Mouse (Mus musculus) CD4-positive helper T cell, adult 2 months (primary cell): ENCODE data around the gene Gne.
A peak's percentile ranks its signal among the peaks of the same experiment; 100 is the strongest.
"Not testable (repeated sequence)": the region's sequence is repeated elsewhere in the genome, so short reads cannot be mapped to it uniquely, and the experiment has no call there.

ENCODE experiments used
- DNase-seq: peaks from one replicate; pipeline ENCODE4 v3.0.0-alpha.2; 2012; ENCODE audit warnings: low read depth, missing footprints, low spot score

Gene Gne

DNA sequence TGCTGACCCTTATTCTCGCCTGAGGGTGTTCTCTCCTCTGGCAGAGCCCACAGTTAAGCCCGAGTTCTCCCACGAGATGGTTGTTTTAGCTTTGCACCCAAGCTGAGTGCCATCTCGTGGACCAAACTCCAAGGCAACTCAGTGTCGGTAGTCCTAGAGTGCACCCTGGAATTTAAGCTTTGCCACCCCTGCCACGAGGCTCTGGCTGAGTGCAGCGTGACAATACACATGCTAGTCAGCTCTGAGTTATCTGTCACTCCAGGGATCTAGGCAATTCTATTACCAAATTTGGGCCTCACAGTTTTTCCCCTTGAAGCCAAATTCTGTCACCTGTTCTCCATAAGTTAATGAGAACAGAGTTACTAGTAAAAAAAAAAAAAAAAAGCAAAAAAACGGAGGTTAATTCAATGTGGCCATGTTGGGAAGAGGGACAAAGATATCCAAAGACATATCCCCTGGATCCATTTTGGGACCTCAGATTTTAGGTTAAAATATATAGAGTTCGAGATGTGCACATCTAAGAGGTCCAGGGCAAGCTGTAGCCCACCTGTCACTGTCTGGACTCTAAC lies 11.0 kb downstream of the Gne start:
- no peak for DNase-seq

DNA sequence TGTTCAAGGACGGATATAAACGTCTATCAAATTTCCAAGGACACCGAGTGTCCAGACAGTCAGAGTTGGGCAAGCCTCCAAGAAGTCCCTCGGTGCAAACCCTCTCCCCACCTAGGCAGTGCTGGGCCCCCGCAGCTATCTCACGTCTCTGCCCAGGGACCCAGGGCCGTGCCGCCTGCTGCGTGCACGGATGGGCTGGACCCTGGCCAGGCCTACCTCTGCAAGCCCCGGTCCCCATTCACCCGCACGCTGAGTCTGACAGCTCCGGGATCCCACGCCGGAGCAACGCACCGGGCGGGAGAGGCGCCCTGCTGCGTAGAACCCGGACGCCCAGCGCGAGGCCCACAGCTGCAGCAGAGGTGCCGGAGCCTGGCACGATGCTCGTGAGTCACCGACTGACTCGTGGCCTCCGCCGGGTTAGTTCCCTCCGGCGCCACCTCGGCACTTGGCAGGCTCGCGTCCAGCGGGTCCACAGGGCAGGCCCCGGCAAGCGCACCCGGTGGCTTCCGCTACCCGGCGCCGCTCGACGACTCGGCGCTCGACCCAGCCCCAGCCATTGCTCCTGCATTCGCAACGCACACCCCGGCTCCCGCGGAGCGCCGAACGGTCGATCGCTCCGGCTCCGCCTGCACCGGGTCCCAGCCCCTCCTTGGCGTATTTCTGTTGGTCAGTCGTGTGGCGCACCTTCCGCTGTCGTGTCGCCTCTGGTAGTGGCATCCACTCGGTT lies 11.7 kb downstream of the Gne start:
- peak; percentile 90 for DNase-seq

DNA sequence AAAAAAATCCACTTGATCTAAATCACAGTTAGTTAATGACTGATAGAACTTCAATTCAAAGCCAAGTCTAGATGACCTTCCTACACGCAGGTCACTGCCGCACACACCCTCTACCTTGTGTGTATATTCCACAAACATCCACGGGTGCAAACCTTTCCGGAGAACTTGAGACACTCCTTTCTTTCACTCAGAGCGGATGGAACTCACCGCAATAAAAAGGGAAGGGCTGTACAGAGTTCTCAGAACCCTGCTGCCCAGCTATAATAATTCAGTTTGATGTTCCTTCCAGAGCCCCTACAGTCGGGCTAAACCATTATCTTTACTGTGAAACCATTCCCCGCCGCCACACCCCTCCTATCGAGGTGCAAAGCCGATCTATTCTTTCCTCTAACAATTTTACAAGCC lies 12.2 kb downstream of the Gne start:
- DNase-seq, result peak; percentile 28

DNA sequence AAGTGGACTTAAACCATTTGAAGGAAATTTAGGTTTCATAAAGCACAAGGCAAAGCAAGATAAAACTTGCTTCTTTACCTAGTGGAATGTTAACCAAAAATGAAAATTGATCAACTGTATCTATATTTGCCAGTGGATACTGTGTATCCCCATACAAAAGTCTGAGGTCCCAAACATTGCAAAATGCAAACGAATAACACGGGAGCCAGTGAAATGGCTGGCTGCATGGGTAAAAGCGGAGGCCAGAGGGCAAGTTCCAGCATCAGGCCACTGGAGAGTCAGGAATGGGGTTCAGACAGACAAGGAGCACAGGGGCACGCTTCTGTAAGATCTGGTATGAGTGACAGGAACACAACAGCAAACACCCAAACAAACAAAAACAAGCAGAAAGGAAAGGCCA lies 13.3 kb downstream of the Gne start:
- DNase-seq, result no peak

DNA sequence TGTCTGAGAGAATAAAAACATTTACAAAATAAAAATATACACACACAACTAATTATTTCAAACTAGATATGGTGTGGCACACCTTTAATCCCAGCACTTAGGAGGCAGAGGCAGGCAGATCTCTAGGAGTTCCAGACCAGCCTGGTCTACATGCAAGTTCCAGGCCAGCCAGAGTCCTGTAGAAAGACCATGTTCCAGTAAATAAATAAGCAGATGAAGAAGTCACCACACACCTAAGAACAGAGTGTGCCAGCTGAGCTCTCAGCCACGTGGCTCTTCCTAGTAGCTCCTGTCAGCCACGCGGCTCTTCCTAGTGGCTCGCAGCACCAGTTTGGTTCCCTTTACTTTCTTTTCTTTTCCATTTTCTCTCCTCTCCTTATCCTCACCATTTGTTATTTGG lies 14.6 kb downstream of the Gne start:
- DNase-seq, result no peak

DNA sequence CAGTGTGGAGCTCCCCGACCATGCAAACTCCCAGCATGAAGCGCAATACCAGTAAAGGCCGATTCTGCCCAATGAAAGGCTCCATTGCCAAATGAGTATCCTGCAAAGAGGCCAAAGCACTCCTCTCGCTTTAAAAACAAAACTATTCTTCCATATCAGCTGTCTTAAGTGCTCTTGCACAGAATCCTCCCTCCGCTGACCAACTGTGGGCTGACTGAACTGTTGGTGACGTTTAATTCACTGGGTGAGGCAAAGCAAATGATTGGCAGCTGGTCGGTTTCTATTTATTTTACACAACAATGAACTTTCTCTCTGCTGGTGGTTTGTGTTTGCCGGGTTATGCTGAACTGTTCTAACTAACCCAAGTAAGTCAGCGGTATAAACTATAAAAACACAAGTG lies 15.2 kb downstream of the Gne start:
- no peak for DNase-seq

DNA sequence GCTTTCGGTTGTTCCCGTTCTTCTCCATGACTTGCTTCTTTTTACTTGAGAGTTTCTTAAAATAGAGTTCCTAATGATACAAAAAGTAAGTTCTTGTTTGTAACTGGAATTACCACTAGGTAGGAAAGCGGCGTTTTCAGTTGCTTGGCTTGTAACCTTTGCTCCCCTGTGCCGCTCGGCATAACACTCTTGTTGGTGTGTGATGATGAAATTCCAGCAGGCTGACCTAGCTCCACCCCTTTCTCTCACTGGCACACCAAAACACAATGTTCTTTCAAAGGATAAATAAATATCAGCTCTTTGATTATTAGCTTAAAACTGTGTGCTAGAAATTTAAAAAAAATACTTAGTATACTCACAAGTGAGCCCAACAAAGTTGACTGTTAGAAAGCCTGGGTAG lies 17.1 kb downstream of the Gne start:
- no peak for DNase-seq

DNA sequence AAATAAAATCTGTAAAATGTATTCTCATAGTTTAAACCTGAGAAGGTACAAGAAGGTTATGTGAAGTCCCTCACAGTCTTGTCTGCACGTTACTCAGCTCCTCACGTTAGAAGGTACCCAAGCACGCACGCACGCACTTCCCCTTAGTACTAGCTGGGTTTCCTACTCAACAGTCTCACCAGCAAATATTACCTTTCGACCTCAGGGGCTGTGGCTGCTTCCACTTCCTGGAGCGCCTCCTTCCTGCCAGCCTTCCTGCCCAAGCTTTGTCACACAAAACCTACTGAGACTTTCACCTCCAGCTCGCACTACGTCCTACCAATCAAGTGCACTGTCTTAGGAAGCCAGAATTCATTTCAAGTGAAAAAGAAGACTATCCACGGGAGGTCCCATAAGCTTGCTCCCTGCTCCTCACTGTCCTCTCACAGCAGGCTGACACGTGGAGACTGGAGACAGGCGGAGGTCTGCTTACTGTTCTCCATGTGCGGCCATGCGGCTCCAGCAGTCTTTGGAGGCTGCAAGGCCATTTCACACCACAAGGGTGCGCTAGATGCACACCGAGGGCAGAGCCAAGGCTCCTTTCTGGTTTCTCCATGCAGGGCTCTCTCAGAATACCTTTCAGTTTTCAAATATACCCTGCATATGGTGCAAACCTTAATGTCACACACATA lies 18.5 kb downstream of the Gne start:
- DNase-seq, result peak; percentile 90

DNA sequence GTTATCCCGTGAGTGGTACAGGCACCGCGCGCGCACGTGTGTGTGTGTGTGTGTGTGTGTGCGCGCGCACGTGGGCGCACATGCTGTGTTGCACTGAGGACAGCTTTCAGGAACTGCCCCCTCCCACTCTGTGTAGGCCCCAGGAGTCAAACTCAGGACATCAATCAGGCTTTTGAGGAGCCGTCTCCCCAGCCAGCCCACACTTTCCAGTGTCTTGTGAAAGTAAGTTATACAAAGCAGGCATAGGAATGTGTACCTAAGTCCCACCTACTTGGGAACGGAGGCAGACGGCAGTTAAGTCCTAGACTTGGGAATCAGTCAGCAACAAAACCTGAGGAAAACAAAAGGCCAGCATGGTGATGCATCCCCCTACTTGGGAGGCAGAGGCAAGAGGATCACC lies 21.2 kb downstream of the Gne start:
- peak; percentile 27 for DNase-seq

DNA sequence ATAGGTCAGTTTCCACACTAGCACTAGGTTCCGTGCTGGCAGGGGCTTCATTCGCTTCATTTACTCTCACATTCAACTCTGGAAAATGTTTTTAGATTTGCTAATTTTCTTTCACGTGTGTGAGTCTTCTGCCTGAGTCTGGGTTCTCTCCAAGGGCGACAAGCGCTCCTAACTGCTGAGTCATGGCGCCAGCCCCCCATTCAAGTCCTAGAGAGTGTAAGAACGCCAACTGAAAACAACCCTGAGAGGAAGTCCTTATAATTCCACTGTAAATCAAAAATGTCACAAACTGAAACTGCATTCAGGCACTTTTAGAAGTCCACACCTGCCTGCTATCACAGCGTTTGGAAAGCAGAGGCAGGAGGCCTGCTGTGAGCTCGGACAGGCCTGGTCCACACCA lies 21.9 kb downstream of the Gne start:
- no peak for DNase-seq

DNA sequence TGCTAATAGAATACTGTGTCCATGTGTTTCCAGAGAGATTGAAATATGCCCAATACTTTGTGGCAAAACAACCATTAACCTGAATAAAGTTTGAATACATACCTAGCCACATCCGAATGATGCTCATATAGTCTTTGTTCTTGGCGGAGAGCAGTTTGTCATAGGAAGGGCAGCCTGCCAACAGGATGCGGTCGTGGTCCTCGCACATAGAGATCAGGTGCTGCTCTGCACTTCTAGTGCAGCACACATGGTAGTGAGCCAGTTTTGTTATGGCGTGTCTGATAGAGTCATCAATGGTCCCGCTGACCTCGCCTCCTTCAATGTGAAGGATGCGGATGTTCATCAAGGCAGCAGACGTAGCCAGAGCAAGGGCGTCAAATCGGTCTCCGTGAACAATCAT lies 24.3 kb downstream of the Gne start:
- peak; percentile 85 for DNase-seq

DNA sequence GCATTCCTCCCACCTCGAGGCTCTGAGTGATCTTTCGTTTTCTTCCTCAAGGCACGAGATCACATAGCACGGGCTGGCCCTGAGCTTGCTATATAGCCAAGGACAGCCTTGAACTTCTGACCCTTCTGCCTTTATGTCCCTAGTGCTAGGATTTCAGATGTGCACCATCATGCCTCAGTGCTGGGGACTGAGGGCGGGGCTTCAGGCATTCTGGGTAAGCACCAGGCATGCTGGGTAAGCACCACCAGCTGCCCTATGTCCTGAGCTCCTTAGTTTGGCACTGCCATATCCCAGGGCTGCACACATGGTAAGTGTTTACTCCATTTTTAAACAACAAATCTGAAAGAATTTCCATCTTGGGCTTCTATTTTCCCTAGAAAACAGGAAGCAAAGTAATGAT lies 34.2 kb downstream of the Gne start:
- no peak for DNase-seq

DNA sequence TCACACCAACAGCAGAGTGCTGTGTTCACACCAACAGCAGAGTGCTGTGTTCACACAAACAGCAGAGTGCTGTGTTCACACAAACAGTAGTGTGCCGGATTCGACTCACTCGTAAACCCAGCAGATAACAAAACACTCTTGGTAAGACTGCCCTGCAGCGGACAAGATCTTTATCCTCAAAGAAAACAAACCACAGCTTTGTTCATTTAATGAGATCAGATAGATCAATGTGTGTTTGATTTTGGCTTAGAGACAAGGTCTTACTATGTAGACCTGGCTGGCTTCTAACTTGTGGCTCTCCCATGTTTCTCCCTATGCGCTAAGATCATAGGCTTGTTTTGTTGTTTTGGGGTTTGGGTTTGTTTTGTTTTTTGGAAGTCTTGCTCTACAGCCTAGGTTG lies 37.9 kb downstream of the Gne start:
- DNase-seq, result peak; percentile 37

DNA sequence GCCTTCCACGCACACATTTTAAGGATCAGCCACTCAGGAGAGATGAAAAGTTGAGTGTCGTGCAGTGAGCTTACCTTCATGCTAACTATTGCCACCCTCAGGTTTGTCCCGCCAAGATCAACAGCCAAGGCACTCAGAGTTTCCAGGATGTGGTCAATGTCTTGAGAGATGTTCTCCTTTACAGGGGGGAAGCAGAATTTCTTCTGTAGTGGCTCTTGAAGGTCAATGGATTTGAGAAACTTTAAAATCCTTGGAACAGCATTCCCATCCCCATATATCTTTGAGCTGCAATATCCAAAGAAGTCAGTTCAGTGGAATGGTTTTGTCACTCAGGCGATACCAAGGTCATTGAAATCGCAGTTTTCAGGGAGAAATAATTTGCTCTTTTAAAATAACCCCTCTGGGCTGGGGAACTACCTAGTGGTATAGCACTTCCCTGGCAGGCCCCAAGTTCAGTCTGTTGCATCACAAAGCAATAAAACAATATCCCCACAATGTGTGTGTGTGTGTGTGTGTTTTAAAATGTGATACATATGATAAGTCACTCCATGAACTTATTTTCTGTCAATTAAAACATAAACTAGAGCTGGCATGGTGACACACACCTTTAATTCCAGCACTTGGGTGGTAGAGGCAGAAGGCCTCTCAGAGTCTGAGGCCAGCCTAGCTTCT lies 39.2 kb downstream of the Gne start:
- peak; percentile 77 for DNase-seq

DNA sequence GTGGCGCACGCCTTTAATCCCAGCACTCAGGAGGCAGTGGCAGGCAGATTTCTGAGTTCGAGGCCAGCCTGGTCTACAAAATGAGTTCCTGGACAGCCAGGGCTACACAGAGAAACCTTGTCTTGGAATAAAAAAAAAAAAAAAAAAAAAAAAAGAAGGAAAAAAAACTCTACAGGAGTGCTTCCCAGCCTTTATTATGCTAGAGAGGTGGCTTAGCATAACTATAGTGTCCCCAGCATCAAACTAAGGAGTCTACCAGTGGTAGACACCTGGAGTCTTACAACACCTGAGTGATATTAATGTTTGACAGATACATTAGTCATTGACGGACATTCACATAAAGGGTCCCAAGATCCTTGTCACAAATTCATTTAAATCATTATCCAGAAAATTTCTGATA lies 40.8 kb downstream of the Gne start:
- DNase-seq, result not testable (repeated sequence)

DNA sequence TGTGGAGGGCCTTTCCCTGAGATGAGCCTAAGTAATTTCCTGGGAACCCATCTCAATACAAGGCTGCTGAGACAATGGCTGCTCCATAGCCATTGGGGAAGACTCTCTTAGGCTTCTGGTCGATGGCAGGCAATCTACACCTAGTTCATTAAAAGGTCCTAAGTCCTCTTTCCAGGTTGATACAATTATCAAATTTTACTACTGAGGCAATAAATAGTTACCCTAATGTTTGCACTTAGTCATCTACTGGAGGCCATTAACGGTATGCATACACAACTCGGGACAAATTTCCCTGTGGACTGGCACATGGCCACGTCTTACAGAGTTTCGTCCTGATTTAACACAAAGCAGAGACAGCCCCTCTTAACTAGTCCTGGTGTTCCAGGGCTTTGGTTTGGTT lies 41.5 kb downstream of the Gne start:
- no peak for DNase-seq

DNA sequence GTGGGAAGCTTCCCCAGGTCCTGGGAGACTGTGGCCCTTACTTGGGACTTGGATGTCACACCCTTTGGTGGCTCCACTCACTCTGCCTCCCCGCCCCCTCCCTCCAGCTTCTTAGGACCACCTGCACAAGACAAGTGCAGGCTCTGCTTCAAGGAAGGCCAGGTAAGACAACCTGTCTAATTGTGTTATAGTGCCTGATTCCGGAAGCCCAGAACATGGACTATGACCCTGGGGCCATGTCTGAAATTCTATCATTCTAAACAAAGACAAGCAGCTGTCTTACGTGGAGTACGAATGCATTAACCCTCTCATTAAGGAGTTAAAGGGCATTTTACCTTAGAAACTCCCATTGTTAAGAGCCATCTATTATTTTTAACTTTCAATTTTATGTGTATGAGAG lies 43.2 kb downstream of the Gne start:
- no peak for DNase-seq

DNA sequence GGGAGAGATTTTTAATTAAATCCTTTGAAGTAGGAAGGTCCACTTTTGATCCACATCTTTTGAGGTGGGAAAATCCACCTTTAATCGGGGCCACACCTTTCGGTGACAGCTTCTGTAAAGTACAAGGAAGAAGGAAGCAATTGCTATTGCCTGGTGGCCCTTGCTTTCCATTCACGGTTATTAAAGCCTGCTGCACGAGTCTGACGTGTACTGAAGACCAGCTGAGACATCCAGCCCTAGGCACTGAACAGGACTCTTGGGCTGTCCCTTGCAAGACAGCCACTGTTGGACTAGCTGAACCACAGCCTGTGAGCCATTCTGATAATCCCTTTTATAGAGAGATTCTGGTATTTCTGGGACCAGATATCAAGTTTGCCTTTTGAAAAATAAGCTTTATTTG lies 47.5 kb downstream of the Gne start:
- no peak for DNase-seq

DNA sequence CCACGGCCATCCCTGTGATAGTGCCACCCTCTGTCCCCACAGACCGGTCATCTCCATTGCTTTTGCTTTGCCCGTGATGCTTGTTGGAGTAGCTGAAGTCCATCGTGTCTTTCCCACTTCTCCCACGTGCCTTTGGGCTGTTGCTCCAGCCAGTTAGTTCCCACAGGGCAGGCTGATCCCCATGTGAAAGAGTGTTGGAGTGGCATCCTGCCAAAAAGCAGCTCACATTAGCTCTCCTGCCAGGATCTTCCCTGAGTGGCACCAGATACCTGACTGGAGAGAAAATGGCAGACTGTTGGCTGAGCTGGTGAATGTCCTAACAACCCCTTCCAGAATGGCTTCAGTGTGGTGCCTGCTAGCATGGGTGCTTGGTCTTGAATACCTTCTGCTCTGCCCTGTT lies 52.5 kb downstream of the Gne start:
- no peak for DNase-seq

DNA sequence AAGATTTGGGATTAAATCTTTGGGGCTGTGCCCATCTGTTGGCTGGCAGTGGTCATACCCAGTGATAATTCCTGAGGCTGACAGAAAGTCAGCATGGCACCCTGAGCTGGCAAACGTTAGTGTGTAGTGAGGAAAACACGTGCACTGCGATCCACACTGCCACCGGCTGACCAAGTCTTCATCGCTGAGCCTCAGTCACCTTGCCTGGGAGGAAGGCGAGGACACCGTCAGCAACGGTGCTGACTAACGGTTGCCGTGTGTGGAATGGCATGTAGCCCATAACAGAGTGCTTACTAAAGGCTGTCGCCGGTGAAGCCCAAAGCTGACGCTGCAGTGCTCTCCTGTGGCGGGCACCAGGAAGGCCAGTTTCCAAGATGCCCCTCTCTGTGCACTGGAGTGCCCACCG lies 54.3 kb downstream of the Gne start:
- DNase-seq, result no peak

DNA sequence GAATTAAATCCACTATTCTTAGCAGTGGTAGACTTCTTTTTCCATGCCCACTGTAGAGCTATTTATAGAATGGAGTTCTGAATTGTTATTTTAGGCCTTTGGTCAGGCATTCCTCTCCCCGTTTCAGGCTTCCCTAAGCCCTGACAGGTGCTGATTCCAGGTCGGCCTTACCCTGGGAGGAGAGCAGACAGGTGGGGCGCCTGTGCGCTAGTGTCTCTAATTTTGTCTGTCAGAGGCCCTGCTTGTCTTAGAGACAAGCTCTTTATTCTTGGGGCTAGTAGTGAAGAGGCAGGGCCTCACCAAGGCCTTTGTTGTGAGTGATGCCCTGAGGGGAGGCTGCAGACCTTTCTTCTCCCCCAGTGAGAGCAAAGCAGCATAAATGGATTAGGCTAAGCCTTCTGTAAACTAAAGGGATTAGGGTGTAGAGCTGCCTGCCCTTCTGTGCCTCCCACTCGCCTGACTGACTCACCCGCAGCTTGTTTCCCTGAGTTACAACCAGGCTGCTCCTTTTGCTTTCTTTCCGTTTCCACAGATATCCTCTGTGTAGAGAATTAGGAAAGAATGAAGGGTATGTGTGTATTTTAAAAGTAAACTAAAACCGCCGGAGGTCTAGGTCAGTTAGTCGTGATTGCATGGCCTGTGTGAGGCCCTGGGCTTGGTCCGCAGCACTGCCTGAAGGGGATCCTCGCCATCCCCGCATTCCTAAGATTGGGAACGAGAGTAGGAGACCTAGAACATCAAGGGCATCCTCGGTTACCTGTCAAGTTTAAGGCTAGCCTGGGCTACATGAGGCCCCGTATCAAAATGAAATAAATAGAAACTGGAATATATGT lies 55.5 kb downstream of the Gne start:
- DNase-seq, result no peak

DNA sequence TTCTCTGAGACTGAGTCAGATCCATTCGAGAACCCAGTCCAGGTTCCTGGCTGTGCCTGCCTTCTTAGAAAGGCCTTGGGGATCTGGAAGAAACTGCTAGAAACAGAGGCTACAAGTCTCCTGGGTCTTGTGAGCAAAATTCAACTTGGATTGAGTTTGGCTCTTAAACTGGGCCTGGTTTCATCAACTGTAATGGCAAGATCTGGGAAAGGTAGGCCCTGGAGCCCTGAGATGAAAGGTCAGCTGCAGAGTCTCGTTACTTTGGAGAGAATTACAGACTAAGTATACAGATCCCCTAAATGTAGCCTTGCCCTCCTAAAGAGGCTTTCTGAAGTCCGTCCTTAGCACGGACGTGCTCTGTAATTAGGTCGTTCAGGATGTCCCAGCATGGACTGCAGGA lies 58.4 kb downstream of the Gne start:
- no peak for DNase-seq
